Mouse (Mus musculus) yolk sac, embryonic 10.5 days (tissue): ENCODE measurements around the gene 4930453N24Rik.

Source experiments
- DNase-seq: peaks from one replicate; pipeline ENCODE4 v3.0.0-alpha.2; 2017; ENCODE audit warnings: low spot score

Gene 4930453N24Rik

DNA sequence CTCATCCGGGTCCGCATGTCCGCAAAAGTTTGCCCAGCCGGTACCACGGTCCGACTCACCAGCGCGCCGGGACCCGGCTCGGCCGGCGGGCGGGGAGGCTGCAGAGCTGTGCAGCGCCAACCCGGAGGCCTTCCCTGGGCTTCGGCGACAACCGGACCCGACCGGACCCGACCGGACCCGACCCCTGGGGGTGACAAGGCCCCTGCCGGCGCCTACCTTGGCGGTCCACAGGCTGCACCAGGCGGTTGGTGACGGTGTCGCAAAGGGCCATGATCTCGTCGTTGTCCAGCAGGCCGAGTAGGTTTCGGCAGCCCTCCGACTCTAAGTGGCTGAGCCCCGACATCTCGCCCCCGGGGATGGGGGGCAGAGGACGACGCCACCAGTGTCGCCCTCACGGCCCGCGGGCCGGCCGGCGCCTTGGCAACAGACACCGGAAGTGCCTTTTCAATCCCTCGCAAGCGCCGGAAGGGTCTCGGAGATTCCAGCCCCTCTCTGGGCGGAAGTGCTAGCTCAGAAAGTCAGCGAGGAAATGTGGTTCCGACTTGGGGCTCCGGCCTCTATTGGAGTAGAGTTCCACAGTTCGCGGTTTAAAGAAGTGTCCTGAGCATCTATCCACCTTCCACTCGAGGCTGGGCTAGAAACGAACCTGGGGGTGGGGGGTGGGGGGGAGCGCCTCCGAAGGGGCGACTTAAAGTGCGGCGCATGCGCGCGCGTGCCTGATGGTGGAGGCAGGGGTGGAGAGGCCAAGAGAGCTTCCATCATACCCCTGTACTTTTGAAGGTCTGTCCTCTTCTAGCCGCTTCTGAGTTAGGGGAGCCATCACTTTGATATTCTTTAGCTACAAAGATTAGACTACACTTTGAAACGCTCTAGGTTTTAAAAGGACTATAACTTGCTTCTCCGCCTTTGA lies at the start of gene 4930453N24Rik:
TSS of gene 4930453N24Rik (minus strand) at position 641 of the 910 bp plus-strand sequence.
- DNase-seq, result peak; percentile 88

DNA sequence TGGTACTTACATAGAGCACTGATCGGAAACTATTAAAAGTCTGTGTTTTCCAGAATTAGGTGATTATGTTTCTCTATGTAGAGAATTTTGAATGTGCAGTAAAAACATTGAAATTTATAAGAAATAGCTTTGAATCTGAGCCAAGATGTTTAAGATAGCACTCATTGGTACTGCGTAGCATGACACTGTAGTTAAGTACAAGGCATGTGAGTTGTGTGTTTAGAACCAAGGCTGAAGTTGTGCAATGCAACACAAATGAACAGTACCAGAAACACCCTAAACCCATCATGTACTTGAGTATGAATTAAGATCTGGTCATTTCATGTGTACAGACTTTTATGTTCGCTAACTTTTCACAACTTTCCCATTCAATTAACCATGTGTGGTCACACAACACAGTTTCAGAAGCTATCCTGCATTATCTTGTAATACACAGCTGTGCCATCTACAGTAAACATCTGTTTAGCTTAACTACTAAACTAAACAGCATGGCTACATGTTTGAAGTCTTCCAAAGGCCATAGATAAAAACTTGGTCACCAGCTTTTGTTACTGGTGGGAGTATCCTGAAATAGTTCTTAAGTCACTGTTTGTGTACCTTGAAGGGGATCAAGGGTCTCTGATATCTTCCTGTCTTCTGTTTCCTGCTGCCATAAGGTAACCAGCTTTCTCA lies 46.3 kb upstream of the 4930453N24Rik start:
- DNase-seq, result no peak

DNA sequence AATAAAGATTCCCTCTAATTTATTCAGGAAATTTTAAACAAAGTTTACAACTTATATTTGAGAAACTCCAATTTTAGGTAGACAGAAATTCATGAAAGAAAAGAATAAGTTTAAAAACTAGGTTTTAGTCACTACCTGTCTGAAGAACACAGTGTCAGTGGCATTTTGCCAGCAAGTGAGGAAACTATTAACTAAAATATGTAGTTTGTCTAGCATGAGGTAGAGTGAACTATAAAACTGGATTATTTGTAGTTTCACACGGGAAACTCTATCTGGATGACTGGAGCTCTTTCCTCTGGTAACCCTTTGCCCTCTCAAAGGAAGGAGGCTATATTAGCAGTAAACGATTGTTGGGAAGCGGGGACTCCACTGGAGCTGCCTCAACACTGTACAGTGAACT lies 32.1 kb upstream of the 4930453N24Rik start:
- no peak for DNase-seq

DNA sequence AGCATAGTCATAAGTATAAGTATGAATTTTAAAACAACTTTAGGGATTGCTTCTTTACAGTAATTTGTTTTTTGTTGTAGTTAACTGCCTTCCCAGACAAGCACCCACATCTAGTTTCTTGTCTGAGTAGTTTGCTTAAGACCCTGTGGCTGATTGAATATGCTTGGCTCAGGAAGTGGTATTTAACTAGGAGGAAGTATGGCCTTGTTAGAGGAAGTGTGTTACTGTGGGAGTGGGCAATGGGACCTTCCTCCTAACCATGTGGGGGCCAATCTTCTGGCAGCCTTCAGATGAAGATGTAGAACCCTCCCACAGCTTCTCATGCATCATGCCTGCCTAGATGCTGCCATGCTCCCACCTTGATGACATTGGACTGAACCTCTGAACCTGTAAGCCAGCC lies 30.7 kb upstream of the 4930453N24Rik start:
- no peak for DNase-seq

DNA sequence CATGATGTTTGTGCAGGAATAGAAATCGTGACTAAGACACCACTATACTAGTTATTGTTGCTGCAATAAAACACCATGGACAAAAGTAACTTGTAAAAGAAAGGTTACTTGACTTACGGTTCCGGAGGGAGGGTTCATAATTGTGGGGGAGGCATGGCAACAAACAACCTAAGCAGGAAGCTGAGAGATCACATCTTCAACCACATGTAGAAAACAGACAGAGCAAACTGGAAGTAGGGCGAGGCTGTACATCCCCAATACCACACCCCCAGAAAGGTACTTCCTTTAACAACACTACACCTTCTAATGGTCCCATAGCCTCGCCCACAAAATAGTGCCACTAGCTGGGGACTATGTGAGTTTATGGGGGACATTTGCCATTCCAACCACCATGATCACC lies 29.4 kb upstream of the 4930453N24Rik start:
- DNase-seq, result no peak

DNA sequence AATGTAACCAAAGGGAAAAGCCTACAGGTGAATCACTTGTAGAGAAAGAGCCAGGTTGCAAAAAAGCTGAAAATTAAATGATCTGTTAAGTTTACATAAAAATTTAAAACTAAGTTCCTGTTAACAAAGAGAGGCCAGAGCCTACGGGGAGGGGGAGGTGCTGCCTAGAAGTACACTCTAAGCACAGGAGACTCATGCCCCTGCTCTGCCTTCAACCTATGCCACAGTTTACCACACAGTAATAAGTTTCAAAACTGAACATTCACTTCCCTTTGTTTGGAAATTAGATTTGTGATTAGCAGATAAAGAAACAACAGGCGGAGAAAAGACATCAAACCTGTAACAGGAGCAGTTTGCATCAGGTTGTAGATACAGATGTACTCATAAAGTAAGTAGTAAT lies 23.8 kb upstream of the 4930453N24Rik start:
- no peak for DNase-seq

DNA sequence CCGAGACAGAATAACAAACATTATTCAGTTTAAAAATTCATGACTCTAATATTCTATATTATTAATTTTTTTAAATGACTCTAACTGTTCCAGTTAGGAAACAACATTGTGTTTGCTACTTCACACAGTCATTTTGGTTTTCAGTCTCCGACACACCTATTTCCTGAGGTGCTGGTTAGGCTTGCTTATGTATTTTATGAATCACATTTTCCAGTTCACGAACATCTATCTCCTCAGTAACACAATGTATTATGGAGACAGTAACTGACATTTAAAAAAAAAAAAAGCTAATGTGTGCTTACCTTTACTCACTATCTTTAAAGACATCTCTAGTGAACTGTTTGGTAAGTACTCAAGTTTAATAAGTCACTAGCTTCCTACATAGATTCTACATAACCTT lies 18.7 kb upstream of the 4930453N24Rik start:
- DNase-seq, result no peak

DNA sequence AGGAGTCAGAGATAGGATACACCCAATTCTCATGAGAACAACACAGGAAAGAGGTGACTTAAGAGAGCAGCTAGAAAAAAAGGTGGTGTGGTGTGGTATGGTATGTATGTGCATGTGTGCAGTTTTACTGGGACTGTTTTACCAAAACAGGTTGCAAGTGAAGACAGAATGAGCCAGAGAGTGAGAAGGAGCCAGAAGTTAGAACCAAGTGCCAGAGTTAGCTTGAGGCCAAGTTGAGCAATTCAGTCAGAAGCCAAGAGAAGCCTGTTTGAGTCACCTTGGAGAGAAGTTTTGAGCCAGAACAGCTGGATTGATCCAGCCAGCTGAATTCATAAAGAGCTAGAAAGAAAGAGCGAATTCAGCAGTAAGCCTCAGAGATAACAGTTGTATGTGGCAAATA lies 4.6 kb upstream of the 4930453N24Rik start:
- no peak for DNase-seq

DNA sequence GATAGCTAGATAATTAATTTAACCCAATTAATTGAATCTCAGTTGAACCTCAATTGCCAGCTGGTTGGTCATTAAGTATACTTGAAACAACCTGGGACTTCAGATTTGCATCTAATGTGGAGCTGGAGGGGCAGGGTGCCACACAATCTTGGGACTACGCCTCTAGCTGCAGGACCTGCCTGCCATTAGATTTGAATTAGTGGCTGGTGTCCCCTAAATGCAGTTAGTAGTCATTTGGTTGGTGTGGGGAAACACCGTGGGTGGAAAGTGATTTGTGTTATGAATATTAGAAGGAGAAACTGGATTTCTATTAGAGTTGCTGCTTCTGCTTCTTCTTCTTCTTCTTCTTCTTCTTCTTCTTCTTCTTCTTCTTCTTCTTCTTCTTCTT lies 464 bp upstream of the 4930453N24Rik start:
- no peak for DNase-seq

DNA sequence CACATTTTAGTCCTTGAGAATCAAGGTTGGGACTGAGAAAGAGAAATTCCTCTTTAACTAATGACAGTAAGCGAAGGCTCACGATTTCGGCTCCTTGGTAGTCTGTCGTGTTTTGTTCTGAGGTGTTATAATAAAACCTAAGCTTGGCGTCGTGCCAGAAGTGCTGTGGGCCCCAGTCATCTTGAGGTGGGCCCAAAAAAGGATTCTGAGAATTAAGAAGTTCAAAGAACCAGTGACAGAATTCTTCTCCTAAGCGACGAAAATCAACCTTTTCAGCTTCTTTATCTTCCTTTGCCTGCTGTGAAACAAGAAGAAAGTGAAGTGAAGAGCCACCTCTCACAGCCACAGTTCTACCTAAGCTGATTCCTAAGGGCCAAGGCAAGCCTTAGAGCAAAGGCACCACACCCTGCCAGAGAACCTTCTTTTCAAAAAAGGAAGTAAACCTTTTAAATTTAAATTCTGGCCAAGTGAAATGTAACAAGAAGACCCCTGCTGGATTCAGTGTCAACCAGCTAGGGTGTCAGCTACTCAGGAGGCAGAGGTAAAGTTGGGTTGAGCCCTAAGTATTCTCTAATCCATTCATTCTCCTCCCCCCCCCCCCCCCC lies 4.2 kb downstream of the 4930453N24Rik start:
- DNase-seq, result no peak

DNA sequence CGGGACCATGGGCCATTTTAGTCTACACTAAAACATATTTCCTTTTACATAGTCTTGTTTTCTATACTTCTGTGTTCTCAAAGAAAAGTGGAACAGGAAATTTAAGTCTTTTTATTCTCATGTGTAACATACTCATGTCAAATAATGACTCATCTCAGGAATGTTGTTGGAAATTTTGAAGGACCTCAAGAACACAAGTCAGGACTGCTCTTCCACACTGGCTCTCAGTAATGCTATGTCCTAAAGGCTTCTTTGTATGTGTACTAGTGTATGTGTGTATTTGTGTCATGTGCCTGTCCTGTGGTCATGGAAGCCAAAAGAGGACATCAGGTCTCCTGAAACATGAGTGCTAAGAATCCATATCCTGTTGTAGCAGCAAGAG lies 11.7 kb downstream of the 4930453N24Rik start:
- DNase-seq, result no peak

DNA sequence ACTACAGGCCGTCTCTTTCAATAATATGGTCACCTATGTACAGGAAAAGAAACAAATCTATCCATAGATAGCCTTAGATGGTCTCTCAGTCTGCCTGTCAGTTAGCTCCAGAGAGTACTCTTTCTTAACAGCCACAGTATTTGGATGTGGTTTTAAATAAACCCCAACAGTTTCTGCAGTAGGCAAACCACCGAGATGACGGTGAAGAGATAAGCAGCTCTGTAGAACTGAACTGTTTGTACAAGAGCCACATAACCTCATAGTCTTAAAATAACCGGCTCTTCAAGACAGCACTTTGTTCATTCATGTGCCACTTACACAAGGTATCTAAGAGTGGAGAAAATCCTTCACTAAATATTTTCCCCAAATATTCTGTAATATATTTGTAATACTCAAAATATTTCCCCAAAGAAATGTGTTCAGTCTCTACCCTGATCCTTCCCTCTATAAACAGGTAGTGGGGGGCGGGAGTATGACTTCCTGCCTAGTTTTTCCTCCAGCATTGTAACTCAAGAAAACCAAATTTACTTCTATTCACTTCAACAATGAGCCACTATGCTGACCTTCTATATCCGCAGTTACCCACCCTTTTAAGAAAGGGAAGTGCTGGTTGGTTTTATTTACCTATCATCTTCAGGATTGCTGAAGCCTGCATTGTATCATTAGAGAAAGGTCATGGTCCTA lies 12.3 kb downstream of the 4930453N24Rik start:
- no peak for DNase-seq

DNA sequence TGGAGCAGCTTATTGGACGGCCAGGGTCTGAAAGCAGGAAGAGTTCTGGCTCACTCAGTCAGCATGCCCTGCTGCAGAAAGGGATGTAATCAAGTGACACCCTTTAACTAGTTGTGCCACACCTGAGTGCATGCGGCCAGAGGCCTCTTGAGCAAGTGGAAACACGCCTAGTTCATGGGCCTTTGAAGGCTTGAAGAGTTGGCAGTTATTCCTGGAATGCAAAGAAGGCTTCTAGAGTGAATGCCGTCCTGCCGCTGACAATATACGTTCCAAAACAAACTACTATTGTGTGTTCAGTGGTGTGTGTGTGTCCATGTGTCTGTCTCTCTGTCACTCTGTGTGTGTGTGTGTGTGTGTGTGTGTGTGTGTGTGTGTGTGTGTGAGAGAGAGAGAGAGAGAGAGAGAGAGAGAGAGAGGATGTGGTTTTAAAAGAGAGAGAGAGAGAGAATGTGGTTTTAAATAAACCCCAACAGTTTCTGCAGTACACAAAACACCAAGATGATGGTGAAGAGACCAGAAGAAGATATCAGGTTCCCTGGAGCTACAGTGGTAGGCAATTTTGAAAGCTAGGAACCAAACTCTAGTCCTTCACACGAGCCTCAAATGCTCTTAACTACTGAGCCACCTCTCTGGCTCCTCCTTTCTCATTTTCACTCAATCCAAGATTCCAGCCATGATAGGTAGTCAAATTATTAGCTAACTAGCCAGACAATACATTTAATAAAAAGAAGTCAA lies 13.1 kb downstream of the 4930453N24Rik start:
- DNase-seq, result no peak

DNA sequence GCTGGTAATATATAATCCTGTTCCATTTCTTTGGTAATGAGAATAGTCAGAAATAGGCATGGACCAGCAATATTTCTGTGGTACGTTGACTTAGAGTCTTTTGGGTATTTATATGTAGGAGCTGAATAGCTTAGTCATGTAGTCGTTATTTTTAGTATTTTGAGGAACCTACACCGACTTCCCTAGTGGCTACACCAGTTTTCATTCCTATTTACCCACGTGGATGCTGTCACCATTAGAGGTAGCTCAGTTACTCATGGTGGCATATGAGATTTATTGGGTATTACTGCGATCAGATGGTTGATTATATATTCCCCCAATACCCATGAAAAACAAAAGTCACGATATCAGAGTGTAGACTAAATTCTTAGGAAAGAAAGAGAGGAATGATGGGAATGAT lies 14.6 kb downstream of the 4930453N24Rik start:
- no peak for DNase-seq

DNA sequence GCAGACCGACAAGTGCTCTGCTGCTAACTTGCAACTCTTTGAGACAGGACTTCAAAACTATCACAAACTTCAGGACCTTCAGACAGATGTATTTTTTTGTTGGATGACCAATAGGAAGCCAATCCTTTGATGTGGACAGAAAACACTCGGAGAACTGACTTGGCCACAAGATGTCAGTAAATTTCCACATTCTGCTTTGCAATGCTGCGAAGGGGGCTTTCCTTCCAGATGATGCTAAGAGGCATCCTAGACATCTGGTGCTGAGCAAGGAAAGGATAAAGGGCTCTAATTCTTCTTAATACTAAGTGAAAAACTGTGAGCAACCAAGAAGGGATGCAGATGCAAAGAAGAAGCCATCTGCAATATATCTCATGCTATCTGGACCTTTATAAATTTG lies 16.2 kb downstream of the 4930453N24Rik start:
- no peak for DNase-seq

DNA sequence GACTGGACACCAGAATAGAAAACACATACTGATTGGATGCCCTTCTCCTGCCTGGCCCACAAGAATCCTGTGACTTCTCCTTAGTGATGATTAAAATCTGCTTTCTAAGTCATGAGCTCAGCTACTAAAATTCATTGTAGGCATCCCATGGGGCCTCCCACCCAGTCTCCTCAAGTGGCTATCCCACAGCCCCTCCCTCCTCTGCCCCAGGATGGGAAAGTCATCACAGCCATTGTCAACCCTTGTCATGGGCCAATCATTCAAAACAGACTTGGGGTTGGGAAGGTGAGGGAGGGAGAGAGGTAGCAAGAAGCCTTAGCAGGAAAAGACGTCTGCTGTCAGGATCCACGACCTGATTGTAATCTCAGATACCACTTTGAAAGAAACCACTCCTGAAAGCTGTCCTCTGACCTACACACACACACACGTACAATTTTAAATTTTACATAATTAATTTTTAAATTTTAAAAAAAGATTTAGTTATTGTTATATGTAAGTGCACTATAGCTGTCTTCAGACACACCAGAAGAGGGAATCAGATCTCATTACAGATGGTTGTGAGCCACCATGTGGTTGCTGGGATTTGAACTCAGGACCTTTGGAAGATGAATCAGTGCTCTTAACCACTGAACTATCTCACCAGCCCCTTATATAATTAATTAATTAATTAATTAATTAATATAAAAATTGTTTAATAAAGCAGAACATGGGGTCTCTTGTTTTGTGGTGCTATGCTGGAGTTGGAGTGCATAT lies 16.8 kb downstream of the 4930453N24Rik start:
- no peak for DNase-seq

DNA sequence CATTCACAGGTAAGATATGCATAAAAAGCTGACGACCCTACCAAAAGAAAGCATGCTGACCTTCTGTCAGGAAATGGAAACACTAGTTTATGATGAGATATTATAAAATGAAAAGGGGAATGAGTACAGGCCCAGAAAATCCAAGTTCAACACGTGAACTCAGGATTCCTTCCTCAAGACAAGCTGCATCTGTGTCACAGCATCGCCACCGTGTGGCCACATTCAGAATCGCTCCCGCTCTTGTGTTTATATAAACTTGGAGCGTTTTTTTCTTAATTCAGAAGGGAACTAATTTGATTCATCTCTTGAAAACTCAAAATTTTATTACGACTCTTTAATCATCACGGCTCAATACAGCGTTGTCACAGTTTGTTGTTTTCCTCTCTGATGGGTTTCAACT lies 22.7 kb downstream of the 4930453N24Rik start:
- DNase-seq, result peak; percentile 20

DNA sequence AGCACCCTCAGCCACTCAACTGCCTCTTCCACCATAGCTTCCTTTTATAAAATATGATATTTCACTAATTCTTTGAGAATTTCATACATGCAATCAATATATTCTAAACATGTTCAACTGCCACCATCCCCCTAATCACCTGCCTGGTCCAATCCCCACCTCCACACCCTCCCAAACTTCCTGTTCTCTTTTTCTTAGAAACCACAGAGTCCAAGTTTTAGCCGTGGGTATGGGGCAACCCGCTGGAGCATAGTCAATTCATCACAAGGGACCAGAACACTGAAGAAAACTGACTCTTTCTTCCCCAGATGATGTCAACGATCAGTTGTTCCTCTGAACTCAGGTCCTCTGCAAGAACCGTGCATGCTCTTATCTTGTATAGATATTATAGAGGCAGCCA lies 25.9 kb downstream of the 4930453N24Rik start:
- DNase-seq, result no peak

DNA sequence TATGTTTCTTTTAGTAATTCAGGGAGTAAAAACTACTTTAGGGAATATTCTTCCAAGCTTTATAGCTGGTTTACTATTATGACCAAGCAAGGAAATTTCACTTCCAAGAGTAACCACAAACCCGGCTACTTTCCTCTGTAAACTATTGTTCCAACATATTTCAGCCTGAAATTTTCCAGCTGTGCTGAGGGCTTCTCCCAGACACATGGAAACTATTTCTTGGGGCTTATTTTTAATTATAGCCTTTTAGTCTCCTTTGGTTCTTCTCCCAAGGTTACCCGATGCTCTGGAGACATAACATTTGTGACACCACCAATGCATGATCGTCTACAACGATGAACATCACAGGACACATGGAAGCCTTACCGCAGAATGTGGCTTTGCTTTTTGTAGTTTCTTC lies 33.7 kb downstream of the 4930453N24Rik start:
- DNase-seq, result no peak

DNA sequence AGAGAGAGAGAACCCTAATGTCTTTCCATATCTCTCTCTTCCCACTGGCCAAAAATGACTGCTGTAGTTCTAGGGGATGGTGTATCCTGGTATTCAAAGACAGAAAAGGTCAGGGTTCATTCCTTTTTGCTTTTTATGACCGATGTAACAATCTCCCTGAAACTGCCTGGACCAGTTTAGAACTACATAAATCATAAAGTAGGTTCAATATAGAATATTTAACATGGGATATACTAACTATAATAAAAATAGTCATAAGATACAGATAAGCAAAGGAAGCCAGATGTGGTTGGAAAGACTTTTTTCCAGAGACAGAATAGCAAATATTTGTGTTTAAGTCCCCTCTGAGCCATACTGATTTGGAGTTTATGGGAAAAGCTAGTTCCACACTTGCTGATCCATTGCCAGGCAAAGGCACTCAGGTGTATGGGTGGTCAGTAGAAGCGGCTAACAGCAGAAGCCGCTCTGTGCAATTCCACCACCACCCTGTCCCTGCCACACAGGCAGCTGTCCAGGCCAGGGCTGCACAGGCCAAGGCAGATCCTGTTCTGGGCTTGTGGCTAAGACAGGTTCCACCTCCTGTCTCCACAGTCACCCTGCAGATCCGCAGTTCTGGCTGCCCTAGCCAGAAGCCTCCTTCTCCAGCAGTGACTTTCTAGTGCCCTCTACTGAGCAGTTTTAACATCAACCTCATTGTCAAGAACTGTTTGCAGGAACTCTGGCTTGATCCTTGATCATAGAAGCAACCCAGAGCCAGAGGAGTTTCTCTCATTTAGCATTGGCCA lies 47.5 kb downstream of the 4930453N24Rik start:
- DNase-seq, result peak; percentile 53
